Mouse (Mus musculus) retina, postnatal 1 day (tissue): ENCODE measurements around the gene Lsm3.

Experiments used
- DNase-seq: peaks from one replicate; pipeline ENCODE4 v3.0.0-alpha.2; 2012

The Lsm3 gene

GRCm38 (mm10) chr6:91514135-91514534, 1.6 kb upstream of the Lsm3 start:
- no peak for DNase-seq

GRCm38 (mm10) chr6:91514737-91515362, 878 bp upstream of the Lsm3 start:
- DNase-seq = no peak

- DNase-seq = no peak
Measured at GRCm38 (mm10) chr6:91518454-91519020, 2.8 kb downstream of the Lsm3 start.

- DNase-seq = no peak
Measured at GRCm38 (mm10) chr6:91522816-91523215, 7.1 kb downstream of the Lsm3 start.

GRCm38 (mm10) chr6:91525544-91525943, 9.8 kb downstream of the Lsm3 start:
- no peak for DNase-seq

GRCm38 (mm10) chr6:91527227-91527860, 11.6 kb downstream of the Lsm3 start:
- peak; percentile 65 for DNase-seq

- DNase-seq = no peak
Measured at GRCm38 (mm10) chr6:91528265-91528664, 12.5 kb downstream of the Lsm3 start.

- DNase-seq = no peak
Measured at GRCm38 (mm10) chr6:91530673-91531072, 14.9 kb downstream of the Lsm3 start.

GRCm38 (mm10) chr6:91531276-91531675, 15.5 kb downstream of the Lsm3 start:
- no peak for DNase-seq

GRCm38 (mm10) chr6:91532661-91533060, 16.9 kb downstream of the Lsm3 start:
- DNase-seq = no peak

GRCm38 (mm10) chr6:91533359-91533758, 17.6 kb downstream of the Lsm3 start:
- DNase-seq = no peak

- peak; percentile 33 for DNase-seq
Measured at GRCm38 (mm10) chr6:91533771-91534170, 18.0 kb downstream of the Lsm3 start.

GRCm38 (mm10) chr6:91534268-91534667, 18.5 kb downstream of the Lsm3 start:
- DNase-seq = no peak

- no peak for DNase-seq
Measured at GRCm38 (mm10) chr6:91535231-91535630, 19.5 kb downstream of the Lsm3 start.

GRCm38 (mm10) chr6:91536047-91536765, 20.5 kb downstream of the Lsm3 start:
- no peak for DNase-seq

- no peak for DNase-seq
Measured at GRCm38 (mm10) chr6:91541276-91541675, 25.5 kb downstream of the Lsm3 start.

- no peak for DNase-seq
Measured at GRCm38 (mm10) chr6:91543056-91543455, 27.3 kb downstream of the Lsm3 start.

- no peak for DNase-seq
Measured at GRCm38 (mm10) chr6:91546241-91546884, 30.6 kb downstream of the Lsm3 start.

GRCm38 (mm10) chr6:91547313-91547712, 31.6 kb downstream of the Lsm3 start:
- DNase-seq = no peak

GRCm38 (mm10) chr6:91549621-91550020, 33.9 kb downstream of the Lsm3 start:
- DNase-seq = no peak

GRCm38 (mm10) chr6:91551671-91552070, 35.9 kb downstream of the Lsm3 start:
- no peak for DNase-seq

GRCm38 (mm10) chr6:91552693-91553092, 37.0 kb downstream of the Lsm3 start:
- no peak for DNase-seq

- DNase-seq = no peak
Measured at GRCm38 (mm10) chr6:91558565-91558964, 42.8 kb downstream of the Lsm3 start.
